Mouse (Mus musculus) embryo, embryonic 10 days (tissue): ENCODE measurements around the gene Inca1.

Experiments
- DNase-seq: peaks from one replicate; pipeline ENCODE4 v3.0.0-alpha.2; 2015; ENCODE audit warnings: low spot score

Inca1 gene

DNA sequence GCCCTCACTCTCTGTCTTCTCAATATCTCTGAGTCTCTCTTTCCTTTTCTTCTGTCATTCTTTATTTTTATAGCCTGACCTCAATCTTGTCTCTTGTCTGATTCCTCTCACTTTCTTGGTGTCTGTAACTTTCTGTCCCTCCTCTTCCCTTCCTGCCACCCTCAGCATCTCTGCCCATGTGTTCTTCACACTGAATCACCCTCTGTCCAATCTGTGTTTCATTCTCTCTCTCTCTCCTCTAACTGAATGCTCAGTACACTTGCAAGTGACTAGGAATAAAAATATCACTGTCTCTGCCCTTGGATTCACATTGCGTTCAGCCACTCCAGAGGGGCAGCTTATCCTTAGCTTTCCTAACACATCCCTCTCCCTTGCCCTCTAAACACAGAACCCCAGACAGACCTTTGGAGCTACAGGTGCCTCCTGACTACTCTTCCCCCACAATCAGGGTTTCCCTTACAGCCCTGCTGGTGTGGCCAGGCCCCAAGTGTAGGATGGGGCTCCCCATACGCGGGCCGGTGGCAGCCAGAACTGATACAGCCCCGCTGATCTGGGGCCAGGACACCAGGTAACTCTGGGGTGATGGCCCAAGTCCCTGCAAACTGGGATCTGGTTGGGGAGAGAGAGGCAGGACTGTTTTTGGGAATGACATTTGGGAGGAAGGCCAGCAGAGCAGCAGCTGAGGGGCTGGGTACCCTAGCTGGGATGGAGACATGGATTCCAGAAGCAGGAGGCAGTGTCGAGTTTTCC lies 2.2 kb upstream of the Inca1 start:
- DNase-seq, result no peak

DNA sequence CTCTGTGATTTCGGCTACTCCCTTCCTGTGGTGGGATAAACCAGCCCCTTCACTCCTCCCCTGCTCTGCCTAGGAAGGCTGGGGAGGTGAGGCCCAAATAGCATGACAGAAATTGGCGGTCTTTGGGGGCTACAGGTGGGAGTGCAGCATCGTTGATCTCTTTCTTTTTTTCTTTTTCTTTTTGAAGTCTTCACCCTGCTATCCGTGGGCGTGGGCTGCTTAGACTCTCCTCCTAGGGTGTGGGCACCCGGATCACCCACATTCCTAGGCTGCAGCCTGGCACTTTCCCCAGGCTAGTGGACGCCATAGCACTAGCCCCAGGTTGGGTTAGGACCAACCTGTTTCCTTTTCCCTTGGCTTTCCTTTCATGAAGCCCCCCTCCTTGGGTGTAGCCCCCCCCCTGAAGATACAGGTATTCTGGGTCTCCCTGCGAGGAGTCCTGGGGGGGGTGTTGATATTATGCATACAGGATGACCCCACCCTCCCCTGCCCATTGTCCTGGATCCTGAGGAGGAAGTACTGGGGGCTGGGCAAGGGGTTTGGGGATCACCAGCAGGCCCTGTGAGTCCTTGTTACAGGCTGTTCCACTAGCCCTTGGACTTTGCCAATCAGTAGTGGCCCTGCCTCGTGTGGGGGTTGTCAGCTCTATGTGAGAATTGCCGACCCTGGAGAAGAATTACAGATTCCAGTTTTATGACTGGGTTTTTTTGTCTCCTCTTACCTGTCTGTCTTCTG lies 1.4 kb upstream of the Inca1 start:
- no peak for DNase-seq

DNA sequence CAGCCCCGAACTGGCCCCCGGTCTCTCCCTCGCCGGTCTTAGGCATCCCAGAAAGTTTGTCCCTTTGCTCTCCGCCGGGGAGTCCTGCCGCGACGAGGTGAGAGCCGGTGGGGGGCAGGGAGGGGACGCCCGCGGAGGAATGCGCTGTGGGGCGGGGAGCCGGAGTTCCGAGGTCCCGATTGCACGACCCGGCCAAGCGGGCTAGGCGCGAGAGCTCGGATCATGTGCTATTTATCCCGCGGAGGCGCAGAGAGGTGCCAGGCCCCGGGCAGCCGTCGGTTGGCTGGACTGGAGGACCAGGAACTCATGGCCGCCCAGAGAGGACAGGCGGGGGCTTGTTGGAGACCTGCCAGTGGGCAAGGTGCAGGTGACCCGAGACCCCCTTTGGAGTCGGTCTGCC lies 658 bp upstream of the Inca1 start:
- DNase-seq, result peak; percentile 54

DNA sequence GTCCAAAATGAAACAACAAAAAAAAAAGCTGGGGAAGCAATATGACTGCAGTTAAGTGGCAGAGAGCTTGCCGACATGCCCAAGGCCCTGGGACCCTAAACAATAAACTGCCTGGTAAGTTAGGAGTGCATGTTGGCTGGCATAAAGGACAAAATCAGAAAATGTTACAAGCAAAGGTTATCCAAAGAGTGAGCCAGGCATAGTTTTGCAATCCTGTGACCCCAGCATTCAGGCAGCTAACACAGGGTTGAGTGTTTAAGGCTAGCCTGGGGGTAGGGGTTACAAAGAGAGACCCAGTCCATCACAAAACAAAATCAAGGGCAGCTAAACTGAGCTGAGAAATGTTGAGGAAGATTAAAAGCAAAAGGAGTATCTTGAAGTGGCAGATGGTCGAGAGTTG lies 904 bp downstream of the Inca1 start:
- DNase-seq, result no peak

- no peak for DNase-seq
Measured at GRCm38 (mm10) chr11:70697376-70697775, 2.6 kb downstream of the Inca1 start.

DNA sequence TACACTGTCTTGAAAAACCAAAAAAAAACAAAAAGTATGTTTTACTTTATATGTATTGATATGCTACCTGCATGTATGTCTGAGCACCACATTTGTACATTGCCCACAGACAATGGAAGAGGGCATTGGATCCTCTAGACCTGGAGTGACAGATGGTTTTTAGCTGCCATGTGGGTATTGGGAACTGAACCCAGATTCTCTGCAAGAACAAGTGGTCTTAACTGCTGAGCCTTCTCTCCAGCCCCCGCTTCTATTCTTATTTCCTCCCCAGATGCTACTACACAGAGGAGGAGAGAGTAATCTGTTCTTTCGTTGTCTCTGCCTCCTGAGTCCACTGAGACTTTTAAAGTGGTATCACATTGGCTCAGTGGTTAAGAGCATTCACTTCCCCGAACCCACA lies 6.5 kb downstream of the Inca1 start:
- no peak for DNase-seq

- DNase-seq, result no peak
Measured at GRCm38 (mm10) chr11:70689578-70689977, 10.4 kb downstream of the Inca1 start.

- DNase-seq, result no peak
Measured at GRCm38 (mm10) chr11:70688372-70688771, 11.6 kb downstream of the Inca1 start.

- peak; percentile 93 for DNase-seq
Measured at GRCm38 (mm10) chr11:70687601-70688199, 12.3 kb downstream of the Inca1 start, which contains the start of gene Camta2. Gene Camta2 (minus strand): TSS chr11:70688105.

DNA sequence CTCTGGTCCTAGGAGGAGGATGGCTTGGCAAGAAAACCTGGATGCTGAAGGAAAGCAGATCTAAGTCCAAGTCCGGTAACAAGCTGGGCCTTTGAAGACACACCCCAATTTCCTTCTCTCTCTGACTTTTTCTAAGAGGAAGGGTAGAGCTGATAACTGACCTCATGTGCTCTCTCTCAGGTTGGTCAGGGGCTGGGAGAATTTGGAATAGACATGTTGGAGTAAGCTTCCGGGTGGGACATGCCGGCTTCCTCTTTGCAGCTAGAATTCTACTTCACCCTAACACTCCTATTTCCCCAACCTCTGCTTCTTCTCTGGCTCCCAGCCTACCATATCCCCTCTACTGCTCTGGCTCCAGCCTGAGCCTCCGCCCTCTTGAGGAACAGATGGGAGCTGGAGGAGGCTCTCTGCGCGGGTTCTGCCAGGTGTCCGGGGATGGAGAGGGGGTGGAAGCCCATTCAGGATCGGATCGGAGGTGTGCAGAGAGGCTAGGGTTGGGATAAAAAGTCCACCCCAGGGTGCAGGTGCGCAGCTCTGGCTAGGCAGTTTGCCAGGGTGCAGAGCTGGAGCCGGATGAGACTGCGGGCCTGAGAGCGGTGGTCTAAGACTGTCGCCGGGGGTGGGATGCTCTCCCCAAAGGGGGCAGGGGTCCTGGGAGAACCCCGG lies 12.9 kb downstream of the Inca1 start:
- peak; percentile 49 for DNase-seq

DNA sequence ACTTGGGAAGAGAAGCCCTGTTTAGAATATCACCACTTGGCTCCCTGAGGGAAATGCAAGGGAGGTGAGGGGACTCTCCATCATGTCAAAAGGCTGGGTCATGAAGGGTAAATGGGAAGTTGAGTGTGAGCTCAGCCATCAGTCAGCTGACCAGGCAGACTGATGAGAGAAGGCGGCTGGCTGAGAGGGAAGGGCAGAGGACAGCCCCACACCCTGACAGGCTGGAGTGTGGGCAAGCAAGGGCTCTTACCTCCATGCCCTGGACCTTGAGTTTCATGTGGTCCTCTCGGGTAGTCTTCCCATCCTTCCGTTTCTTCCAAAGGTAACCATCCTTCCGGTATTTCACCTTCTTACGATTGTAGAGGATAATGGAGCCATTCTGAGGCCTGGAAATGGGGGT lies 16.3 kb downstream of the Inca1 start:
- no peak for DNase-seq

DNA sequence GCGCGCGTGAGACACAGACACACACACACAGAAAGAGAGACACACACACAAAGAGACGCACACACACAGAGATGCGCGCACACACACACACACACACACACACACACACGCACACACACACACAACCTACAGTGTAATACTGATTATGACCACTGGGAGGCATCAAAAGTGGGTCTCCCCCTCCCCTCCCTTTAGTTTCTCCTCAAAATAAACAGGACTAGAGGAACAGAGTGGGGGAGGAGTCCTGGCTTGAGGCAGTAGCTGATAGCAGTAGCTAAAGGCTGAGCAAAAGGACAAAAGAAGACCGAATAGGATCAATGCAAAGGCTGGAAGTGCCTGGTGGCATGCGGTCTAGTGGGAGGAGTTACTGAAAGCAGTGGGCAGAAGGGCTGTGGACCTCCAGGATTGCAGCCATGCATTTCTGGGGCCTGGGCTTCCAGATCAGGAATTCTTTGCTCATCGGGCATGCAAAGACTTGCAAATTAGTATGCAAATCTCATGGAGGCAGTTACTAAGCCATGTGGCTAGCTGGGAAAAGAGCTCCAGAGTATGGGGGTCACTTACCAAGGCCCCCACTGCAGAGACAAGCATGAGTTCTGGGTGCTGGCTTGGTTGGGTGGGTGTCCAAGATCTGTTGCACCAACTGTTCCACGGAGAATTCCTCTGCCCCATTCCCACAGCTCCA lies 17.9 kb downstream of the Inca1 start:
- peak; percentile 86 for DNase-seq

- no peak for DNase-seq
Measured at GRCm38 (mm10) chr11:70681170-70681569, 18.8 kb downstream of the Inca1 start.

DNA sequence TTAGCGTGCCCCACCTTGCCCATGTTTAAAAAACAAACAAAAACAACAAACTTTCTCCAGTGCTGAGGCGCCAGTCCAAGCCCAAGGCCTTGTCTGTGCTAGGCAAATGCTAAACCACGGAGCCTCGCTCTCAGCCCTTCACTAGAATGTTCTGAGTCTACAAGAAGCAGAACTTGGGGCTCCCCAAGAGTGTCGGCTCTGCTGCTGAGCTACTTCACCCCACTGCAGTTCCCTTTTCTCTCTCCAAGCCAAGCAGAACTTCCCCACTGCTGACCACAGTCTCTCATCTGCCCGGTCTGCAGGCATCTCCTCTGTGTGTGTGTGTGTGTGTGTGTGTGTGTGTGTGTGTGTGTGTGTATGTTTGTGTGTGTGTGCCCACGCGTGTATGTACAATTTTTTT lies 20.1 kb downstream of the Inca1 start:
- no peak for DNase-seq

GRCm38 (mm10) chr11:70679361-70679760 lies 20.6 kb downstream of the Inca1 start:
- DNase-seq, result no peak

DNA sequence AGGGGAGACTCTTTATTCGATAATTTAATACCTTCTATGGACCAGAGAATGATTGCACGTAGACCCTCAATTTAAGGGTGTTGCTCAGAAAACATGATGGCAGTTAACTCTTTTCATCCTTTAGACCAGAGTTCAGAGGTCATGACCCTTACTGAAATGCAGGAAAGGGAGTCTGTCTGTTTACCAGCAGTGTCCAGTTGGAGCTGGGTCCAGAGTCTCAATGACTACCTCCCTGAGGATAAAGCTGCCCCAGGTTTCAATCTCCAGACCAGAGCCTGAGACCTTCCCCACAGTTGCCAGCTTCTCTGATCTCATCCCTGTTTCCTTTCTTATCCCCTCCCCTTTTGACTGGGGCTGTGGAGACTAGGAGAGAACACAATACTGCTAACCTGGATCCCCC lies 21.4 kb downstream of the Inca1 start:
- DNase-seq, result no peak

- no peak for DNase-seq
Measured at GRCm38 (mm10) chr11:70678092-70678491, 21.9 kb downstream of the Inca1 start.

DNA sequence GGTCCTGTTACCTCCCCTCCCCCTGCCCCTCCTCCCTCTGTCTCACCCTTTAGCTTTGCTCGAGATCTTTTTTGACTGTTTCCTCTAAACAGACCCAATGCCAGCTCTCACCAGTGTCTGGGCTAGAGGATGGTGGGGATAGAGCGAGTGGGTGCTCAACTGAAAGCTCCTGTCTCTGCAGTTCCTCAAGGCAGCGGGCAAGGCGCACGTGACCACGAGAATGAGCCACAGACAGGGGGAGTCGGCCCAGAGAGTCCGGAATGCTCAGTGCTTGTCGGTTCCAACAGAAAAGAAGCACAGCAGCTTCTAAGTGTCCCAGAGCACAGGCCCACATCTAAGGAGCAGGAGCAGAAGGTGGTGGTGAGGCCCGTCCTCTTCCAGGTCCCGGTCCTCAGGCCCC lies 25.5 kb downstream of the Inca1 start:
- no peak for DNase-seq

- no peak for DNase-seq
Measured at GRCm38 (mm10) chr11:70674014-70674413, 25.9 kb downstream of the Inca1 start.

GRCm38 (mm10) chr11:70671333-70672047 lies 28.5 kb downstream of the Inca1 start:
- no peak for DNase-seq

- no peak for DNase-seq
Measured at GRCm38 (mm10) chr11:70670483-70670882, 29.5 kb downstream of the Inca1 start.
